Mouse (Mus musculus): Measurements from ENCODE around the gene Camta1.

Gene Camta1

DNA sequence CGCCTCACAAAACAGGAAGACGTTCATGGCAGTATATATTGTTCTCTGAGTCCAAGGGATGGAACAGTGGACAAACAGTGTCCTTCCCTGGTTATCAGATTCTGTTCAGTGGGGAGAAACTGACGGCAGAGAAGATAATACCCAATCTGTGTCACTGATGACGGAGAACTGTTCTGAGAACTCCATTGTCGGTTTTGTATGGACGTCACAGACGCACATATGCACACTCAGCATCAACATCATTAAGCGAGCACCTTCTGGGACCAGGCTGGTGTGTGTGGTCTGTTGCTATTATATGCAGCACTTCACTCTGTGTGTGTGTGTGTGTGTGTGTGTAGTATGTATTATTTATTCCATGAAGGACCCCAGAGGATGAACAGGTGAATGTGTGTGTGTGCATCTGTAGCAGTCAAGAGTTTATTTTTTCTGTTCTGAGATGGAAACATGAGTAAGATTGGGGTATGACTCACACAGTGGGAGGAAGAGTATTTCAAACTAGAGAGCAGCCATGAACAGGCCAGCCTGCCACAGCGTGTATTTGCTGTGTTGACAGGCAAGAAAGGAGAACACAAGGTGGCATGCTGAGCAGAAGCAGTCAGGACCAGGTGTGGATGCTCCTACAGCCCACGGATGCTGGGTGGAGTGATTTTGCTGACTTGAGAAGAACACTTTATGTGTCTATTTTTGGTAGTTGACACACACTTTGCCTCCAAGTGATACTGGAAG, 946.3 kb downstream of the Camta1 start:
- no peak for DNase-seq

DNA sequence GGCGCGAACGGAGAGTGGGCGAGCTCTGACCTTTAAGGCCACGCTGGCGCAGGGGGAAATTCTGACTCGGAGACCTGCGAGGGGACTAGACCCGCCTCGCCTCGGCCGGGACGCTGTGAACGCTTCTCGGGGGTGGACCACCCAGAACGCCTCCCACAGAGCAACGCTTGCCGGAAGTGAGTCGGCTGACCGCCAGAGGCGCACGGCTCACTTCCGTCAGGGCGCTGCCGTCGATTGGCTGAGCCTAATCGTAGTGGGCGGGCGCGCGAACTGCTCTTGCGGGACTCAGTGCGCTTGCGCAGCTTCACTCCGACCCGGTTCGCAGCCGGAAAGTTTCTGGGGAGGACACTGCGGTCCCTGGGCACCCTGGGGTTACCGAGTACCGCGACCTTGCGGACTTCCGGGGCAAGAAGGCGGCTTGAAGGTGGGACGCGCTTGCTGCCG, 947.4 kb downstream of the Camta1 start, which contains the start of the genes Park7 and Tnfrsf9:
Gene Park7, minus strand, starts transcription at position 148 of the 444 bp plus-strand sequence.
Gene Tnfrsf9, plus strand, starts transcription at position 273 of the 444 bp plus-strand sequence.
- peak; percentile 97 to 99 for DNase-seq

DNA sequence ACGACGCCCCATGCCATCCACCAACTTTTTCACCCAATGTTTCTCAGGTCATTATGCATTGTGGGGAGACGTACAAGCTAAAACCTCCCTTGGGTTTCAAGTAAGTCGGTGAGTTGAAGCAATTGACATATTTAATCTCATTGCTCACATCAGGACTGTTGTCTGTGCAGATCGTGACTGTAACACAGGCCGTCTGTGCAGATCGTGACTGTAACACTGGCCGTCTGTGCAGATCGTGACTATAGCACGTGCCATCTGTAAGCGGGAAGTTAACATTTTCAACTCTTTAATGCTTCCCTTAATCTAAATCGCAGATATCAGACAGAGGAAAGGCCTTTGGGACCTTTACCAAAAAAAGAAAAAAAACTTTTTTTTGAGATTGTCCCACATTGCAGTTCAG, 947.9 kb downstream of the Camta1 start:
- no peak for DNase-seq

DNA sequence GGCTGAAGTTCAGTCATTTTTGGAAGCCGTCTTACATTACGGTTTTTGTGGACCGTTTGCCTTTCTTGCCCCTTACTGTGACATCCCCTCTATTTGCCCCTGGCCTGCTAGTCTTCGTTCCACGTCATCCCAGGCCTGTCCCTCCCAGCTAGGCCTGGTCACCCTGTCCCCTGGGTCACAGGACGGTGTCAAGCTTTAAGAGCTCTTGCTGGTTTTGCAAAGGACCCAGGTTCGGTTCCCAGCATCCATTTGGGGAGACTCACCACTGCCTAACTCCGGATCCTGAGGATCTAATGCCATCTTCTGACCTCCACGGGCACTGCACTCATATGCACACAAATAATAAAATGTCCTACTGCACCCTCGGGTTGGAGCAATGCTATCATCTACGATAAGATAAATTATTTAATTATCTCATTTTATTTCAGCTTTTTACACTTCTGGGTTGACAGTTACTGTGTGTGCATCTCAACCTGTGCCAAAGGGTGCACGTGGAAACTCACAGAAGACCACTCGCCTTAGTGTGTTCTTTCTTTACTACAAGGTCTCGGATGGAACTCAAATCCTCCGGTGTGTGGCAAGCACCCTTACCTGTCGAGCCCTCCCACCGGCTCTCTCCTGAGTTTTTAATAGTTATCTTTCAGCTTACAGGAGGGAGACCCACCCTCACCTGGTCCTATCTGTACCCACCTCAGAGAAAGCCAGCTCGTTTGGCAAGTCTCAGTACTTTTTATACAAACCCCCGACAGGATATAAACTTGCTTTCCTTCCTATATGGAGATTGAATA, 951.3 kb downstream of the Camta1 start:
- no peak for DNase-seq

DNA sequence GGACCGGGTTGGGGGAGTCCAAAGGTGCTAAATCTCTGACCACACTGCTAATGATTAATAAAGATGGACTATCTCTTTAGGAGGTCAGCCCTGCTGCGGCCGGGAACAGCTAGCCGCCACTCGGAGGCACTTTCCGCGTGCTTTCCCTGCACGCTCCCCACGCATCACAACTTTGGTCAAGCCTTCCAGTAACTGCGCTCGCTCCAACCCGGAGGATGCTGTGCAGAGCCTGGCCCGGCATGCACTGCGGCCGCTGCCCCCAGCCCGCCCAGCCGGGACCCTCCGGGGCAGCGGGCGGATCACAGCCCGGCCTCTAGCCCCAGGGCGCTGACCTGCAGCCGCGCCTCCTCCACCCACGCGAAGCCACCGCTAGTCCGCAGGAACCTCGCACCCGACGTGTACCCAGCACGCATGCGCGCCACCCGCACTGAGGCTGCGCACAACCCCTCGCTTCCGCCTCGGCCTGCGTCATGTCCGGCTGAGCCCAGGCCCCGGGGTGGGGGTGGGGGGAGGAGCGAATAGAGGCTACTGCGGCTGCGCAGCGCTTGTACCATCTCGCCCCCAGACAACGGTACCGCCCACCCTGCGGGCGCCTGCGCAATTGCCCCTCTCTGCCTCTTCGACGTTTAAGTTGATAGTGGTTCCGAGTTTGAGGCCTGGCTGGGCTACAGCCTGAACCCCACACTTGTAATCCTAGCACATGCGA, 952.1 kb downstream of the Camta1 start:
- DNase-seq = peak; percentile 100

DNA sequence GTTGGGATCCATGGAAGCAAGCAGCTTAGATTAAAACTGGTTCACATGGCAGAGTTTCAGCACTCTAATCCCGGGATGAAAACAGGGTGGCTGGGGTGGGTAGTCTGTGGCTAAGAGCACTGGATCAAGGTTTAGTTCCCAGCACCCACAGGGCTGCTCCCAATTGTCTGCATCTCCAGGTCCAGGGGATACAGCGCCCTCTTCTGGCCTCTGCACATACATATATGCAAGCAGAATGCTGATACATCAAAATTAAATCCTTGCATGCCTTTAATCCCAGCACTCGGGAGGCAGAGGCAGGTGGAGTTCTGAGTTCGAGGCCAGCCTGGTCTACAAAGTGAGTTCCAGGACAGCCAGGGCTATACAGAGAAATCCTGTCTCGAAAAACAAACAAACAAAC, 953.2 kb downstream of the Camta1 start:
- DNase-seq = peak in 1 of 2 experiments; percentile 49

DNA sequence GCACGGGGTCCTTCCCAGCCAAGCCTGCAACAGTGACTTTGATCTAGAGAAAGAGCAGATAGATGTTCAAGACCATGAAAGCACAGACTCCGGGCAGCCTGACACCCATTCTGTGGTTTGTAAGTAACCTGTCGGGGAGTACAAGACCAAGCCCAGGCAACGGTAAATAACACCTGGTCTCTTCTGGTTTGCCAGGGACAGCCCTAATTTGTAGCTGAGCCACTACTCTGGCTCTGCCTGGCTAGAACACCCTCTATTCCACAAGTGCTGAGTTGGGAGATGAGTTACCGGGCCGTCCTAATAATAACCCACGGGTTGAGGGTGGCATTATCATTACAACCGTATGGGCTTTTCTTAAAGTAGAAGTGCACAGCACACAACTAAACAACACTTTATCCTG, 954.6 kb downstream of the Camta1 start:
- DNase-seq = no peak

DNA sequence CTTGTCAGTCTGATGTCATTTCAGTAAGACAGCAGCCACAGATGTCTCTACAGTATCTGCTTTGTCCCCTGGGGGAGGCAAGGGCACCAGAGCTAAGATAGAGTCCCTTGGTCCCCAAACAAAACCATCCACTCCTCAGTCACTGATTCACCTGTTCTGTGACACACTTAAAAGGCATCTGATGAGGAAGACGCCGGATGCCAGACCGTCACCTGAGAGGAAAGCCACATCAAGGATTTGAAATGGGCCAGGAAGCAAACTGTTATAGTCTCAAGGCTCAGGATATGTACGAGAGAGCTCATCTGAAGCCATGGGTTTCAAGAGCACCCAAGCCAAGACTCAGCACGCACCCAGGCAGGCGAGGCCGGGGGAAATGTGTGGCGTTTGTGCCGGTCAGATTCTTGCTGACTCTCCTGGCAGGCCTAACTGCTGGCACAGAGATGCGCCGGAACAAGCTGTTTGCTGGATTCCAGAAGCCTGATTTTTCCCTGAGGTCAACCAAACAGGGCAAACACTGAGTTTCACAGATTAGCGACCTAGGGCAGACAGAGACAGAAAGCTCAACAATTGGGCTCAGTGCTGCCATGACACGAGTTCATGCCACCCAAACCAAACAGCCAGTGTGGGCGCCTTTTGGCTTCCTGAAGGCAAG, 958.5 kb downstream of the Camta1 start:
- DNase-seq = no peak

DNA sequence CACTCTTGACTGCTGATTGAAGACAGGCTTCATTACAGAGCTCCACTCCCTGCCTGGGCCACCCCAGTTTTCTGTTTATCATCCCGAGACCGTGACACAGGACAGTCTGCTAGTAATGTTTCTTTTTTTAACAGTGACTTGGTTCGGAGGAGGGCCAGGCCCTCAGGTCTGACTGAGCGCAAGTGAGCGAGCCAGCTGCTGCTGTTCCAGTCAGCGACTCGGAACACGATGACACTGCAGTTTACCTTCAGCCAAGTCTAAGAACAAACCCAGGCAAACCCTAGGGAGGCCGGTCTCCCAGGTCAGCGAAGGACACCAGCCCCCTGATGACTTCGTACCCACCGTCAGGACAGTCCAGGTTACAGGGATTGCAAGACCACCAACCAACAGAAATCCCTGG, 959.6 kb downstream of the Camta1 start:
- DNase-seq = peak; percentile 50 to 74

DNA sequence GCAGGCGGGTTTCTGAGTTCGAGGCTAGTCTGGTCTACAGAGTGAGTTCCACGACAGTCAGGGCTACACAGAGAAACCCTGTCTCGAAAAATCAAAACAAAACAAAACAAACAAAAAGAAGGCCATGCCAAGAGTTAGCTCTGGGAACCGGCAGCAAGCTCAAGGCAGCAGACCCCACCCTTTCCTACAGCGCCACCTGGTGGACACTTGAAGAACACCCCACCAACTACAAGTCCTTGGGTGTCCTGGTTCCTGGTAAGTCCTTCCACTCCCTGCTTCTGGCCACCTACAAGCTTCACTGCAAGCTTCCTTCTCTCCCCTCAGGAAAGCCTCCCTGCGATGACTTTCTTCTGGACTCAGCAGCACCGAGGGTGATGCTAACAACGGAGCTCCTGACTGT, 960.0 kb downstream of the Camta1 start:
- peak; percentile 87 to 90 for DNase-seq

DNA sequence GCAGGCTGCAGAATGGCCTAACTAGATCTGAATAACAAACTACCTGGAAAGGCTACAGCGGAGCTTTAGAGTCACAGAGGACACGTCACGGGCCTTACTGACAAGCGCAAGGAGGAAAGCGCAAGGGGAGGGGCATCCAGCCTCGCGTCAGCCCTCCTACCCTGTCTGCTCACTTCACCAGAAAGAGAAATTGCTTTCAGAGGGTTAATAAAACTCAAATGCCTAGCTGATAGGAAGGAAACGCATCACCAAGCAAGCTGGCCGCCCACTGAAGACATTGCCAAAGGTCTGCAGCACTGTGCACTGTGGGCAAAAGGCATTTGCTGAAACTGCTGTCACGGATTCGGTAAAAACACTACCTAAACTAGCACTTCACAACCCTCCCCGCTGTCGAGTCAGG, 961.2 kb downstream of the Camta1 start:
- no peak for DNase-seq

DNA sequence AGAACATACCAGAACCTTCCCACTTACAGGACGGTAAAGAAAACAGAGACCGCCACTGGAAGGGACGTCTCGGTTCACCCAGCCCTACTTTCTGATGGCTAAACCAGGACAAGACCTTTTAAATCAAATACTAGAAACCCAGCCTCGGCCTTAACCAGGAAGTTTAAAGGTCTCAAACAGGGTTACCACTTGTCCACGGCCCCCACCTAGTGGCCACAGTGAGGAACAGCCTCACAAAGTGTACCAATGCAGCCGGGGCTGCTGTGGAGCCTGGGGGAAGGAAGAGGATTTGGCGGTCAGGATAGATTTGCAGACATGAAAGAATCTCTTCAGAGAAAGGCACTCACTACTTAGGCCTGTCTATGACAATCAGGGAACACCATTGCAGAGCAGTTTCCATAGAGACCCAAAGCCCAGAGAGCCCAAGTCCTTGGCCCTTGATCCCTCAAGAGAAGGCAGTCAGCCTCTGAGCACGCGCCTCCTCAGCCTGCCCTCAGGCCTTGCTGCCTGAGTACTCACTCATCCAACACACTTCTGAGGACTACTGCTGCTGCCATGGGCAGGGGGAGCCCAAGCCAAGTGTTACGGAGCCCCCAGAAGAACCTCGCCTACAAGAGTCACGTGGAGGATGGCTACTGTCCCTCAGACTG, 962.8 kb downstream of the Camta1 start:
- peak; percentile 78 to 83 for DNase-seq

DNA sequence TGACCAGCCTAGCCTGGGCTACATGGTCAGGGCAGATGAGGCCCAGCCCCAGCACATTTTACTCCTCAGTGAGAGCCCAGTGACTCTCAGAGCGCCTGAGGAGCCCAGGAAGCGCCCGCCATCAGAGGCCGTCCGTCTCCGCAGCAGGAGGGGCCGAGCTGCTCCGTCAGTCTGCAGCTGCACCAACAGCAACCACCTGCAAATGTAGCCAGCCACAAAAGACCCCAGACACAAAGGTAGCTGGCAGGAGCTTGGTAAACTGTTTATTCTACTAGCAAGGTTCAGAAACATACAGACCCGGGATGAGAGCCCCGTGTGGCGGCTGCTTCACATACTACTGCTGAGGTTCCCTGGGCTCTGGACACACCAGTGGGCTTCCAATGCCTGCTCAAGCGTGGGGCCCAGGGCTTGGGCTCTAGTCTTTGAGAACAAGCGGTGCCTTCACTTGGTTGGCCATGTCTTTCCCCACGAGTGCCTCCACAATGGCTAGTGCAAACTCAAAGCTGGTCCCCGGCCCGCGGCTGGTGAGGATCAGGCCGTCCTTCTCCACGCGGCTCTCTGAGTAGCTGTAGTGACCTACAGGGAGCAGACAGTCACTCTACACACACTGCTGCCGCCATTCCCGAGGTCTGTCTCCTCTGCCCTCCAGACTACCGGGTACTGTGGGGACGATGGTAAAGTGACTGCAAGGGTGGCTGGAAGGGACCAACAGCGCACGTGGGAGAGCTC, 964.6 kb downstream of the Camta1 start:
- DNase-seq = no peak

DNA sequence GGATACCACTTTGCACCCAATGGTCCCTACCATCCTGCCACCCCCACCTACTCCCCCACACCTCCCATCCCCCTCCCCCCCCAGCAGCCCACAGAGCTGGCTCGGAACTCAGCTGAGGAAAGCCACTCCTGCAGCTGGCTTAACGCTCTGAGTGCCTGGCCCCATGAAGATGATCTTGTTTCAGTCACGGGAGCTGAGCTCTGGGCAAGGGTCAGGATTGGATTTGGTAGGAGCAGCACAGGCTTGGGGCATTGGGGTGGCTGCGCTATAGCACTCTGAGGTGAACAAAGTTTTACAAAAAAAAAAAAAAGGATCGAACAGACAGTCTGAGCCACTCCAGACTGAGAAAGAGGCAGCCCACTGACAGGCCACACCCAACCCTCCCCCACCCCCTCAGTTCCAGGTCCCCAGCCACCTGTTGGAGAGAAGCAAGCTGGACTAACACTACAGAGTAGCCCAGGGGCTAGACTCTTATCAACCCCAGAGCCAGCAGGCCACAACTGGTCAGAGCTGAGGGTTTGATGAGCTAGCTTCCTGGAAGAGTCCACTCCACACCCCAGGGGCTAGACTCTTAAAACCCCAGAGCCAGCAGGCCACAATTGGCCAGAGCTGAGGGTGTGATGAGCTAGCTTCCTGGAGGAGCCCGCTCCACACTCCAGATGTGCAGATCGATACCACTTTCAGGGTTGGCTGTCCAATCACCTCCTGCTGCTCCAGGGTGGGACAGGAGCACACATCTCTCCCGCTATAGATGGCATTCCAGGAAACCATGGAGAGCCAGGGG, 966.8 kb downstream of the Camta1 start:
- peak in 1 of 2 experiments; percentile 2 for DNase-seq

DNA sequence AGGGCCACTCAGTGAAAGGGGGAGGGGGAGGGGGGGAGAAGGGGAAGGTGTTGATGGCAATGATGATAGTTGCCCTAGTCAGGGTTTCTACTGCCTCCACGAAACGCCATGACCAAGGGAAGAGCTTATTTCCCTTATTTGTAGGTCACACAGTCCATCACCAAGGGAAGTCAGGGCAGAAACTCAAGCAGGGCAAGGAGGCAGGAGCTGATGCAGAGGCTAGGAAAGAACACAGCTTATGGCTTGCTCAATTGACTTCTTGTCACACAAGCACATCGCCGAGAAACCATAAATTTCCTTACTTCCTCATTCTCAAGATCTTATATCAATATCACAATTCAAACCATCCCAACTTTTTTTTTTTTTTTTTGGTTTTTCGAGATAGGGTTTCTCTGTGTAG, 970.4 kb downstream of the Camta1 start:
- DNase-seq = no peak

DNA sequence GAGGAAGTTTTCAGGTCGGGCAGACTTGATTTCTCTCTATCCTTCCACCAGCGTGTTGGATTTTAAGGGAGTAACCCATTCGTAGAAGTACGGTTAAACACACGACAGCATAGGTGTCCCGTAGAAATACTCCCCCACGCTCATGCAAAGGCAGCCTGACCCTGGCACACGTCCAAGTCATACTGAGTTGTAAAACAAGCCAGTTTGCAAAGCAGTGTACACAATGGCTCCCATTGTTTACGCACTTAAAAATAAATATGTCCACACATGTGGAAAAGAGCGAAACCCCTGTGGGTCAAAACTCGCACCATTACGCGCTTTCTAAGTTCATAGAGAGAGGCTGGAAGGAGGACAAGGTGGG, 971.7 kb downstream of the Camta1 start:
- DNase-seq = peak in 1 of 2 experiments; percentile 52

DNA sequence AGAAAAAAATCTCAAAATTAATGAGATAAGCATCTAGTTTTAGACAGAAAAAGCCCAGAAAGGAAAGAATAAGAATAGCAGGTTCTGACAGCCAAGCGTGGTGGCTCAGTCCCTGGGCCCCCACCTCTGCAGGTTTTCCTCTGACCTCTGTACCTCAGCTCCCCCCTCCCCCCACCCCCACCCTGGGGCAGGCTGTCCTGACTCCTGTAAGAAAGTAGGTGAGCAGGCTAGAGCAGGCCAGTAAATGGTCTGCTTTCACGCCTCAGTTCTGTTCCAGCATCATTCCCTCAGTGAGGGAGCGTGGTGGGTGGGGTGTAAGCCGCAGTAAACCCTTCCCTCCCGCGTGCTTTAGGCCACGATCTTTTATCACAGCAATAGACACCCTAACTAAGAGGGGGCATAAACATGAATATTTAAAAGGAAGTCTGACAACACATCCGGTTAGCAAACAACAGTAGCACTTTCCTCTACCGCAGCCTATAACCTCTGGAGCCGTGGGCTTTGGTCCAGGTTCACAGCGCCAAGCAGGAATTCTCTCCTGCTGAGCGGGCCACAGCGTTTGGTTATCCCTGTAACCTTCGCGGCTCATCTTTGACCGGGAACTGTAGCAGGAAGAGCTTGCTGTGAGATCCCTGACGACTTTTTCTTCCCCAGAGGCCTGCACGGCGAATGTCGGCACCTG, 972.3 kb downstream of the Camta1 start:
- DNase-seq = peak in 1 of 2 experiments; percentile 45

DNA sequence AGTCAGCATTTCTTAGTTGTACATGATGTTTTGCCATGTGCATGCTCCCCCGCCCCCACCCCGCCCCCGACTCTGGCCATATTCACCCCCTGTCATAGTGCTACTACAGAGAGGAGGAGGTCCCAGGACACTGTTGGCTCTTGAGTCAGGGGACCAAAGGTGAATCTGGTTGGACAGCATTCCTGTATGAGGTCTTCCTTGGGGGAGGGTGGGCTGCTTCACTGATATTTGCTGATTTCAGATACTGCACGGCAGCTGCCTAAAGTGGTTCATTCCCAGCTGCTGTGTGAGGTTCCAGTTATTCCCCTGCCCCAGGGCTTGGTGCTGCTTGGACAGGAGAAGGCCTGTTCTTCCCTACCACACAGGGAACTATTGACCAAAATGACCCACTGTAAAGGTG, 973.2 kb downstream of the Camta1 start:
- DNase-seq = no peak

DNA sequence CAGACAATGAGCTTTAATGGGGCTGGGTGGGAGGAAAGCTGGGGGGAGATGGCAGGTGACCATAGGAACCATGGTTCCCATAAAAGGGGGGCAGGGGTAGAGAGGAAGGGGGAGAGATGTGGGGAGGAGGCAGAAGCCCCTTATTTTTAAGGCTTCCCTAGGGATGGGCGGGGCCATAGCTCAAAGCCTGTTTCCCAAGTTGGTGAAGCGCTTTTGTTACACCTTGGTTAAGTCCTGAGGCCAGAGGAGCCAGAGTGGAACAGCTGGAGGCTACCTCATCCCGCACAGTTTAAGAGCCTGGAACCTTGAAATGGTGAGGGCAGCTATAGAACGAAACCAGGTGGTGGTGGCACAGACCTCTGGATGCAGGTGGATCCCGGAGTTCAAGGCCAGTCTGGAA, 973.8 kb downstream of the Camta1 start:
- no peak for DNase-seq

DNA sequence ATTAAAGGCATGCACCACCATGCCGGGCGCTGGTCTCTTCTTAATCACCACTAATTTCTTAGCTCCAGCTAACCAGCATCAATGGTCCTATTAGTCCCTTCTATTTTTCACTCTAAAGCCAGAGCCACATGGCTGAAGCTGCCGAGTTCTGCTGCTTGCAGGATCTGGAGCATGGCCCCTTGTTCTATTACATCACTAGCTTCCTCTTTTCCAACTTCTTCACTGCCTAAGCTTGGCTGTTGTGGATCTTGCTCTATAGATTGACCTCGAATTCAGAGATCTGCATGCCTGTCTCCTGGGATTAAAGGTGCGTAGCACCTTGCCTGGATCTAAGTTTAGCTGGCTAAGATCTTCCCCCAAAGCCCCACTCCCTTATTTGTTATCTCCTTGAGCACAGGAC, 979.0 kb downstream of the Camta1 start:
- no peak for DNase-seq

All from kidney, postnatal 4 days (tissue).